Mouse (Mus musculus) thymus, postnatal 4 days (tissue): ENCODE measurements around the gene Pdss1.
"Not testable (repeated sequence)": the region's sequence is repeated elsewhere in the genome, so short reads cannot be mapped to it uniquely, and the experiment has no call there.

Source experiments
- DNase-seq: peaks from one replicate; pipeline ENCODE4 v3.0.0; 2021

The Pdss1 gene

GRCm38 (mm10) chr2:22895282-22896273 lies at the start of gene Pdss1:
Gene Pdss1, plus strand, starts transcription at chr2:22895522.
- peak; percentile 85 for DNase-seq

GRCm38 (mm10) chr2:22851900-22852299 lies 43.4 kb upstream of the Pdss1 start:
- DNase-seq = no peak

GRCm38 (mm10) chr2:22857501-22857900 lies 37.8 kb upstream of the Pdss1 start:
- DNase-seq = no peak

GRCm38 (mm10) chr2:22862194-22862593 lies 33.1 kb upstream of the Pdss1 start:
- DNase-seq = no peak

GRCm38 (mm10) chr2:22864394-22865037 lies 30.8 kb upstream of the Pdss1 start:
- DNase-seq = peak; percentile 75

GRCm38 (mm10) chr2:22865818-22866217 lies 29.5 kb upstream of the Pdss1 start:
- no peak for DNase-seq

- DNase-seq = no peak
These were observed 28.4 kb upstream of the Pdss1 start for GRCm38 (mm10) chr2:22866894-22867424.

- no peak for DNase-seq
These were observed 22.2 kb upstream of the Pdss1 start for GRCm38 (mm10) chr2:22873159-22873558.

- peak; percentile 16 for DNase-seq
These were observed 20.7 kb upstream of the Pdss1 start for GRCm38 (mm10) chr2:22874628-22875027.

- no peak for DNase-seq
These were observed 18.7 kb upstream of the Pdss1 start for GRCm38 (mm10) chr2:22876614-22877013.

GRCm38 (mm10) chr2:22878781-22879180 lies 16.5 kb upstream of the Pdss1 start:
- DNase-seq = no peak

- DNase-seq = not testable (repeated sequence)
These were observed 14.6 kb upstream of the Pdss1 start for GRCm38 (mm10) chr2:22880726-22881125.

GRCm38 (mm10) chr2:22894932-22895281 lies 415 bp upstream of the Pdss1 start:
- no peak for DNase-seq

- DNase-seq = no peak
These were observed 8.6 kb downstream of the Pdss1 start for GRCm38 (mm10) chr2:22903947-22904346.

GRCm38 (mm10) chr2:22914421-22914820 lies 19.1 kb downstream of the Pdss1 start:
- DNase-seq = no peak

- no peak for DNase-seq
These were observed 23.3 kb downstream of the Pdss1 start for GRCm38 (mm10) chr2:22918651-22919050.

- DNase-seq = not testable (repeated sequence)
These were observed 30.6 kb downstream of the Pdss1 start for GRCm38 (mm10) chr2:22925911-22926310.

- DNase-seq = no peak
These were observed 32.9 kb downstream of the Pdss1 start for GRCm38 (mm10) chr2:22928259-22928658.

- DNase-seq = no peak
These were observed 38.2 kb downstream of the Pdss1 start for GRCm38 (mm10) chr2:22933556-22933955.

- DNase-seq = no peak
These were observed 54.6 kb downstream of the Pdss1 start for GRCm38 (mm10) chr2:22949956-22950355.

- DNase-seq = no peak
These were observed 59.0 kb downstream of the Pdss1 start for GRCm38 (mm10) chr2:22954278-22954677.

- no peak for DNase-seq
These were observed 60.6 kb downstream of the Pdss1 start for GRCm38 (mm10) chr2:22955914-22956313.

GRCm38 (mm10) chr2:22957415-22957814 lies 62.1 kb downstream of the Pdss1 start:
- no peak for DNase-seq

GRCm38 (mm10) chr2:22961681-22962080 lies 66.4 kb downstream of the Pdss1 start:
- DNase-seq = no peak
